ENCODE assay signal across 18 mouse cellular contexts in the genomic region with DNA sequence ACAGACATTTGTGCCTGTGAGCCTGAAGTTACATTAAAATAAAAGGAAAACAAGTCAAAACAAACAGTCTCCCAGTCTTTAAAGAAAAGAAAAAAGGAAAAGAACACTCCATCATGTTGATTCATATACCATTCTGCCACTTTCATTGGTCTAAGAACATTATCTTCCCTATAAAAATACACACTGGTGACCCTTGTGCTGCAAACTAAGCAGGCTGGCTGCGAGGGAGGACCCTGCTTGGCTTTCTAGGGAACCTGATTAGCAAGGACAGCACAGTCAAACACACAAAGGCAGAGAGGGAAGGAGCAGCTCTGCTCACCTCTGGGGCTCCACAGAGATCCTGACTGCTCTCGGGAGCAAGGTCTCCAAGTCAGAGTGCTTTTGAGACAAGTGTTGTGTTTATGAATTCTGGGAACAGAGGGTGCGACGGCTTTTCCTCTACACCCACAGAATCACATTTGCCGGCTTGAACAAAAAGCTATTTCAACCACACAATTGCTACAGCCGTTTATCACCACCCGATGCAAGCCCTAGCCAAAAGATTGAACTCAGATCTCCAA. TPM values are rescaled to one million over a fixed set of nuclear protein-coding genes. Genes with fewer than 3 reads are reported as not detected.
A peak's percentile ranks its signal among the peaks of the same experiment; 100 is the strongest.
DNase-seq lines count a peak whose midpoint lies in the region; ATAC-seq and TF ChIP-seq lines count a peak whose summit lies in the region.
"Had no signal": no experiment of that assay in that cellular context is flagged by ENCODE, and none has a peak within 500 bp of the region (broad histone marks: within the 10 kb centered on the region; RNA-seq: fewer than 3 reads in every experiment).

No protein-coding gene starts in this region.

- 26% methylated on average over 7 of the region's 7 CpGs for WGBS in heart, embryonic 15.5 days
- 9% methylated on average over 7 of the region's 7 CpGs for WGBS in lung, embryonic 14.5 days
- WGBS in embryonic facial prominence, embryonic 11.5 days, result 56% methylated on average over 7 of the region's 7 CpGs

- H3K4me3 ChIP-seq in heart, embryonic 15.5 days, result 0 out of 2 replicates have a peak overlapping the region, but pooled peaks have one; percentile 3
- H3K4me3 ChIP-seq in lung, embryonic 14.5 days (ENCODE audit: low read depth, low read length), result no peak overlapping the region
- no peak overlapping the region for H3K4me3 ChIP-seq in embryonic facial prominence, embryonic 11.5 days (ENCODE audit: low read depth, low read length)
- H3K4me3 ChIP-seq: embryonic facial prominence, embryonic 13.5 days; limb, embryonic 12.5 days; midbrain, embryonic 15.5 days had no signal

- H3K4me1 ChIP-seq in heart, embryonic 15.5 days (replicated peaks), result peaks cover 57% of the 10 kb centered on the region
- H3K4me1 ChIP-seq in lung, embryonic 14.5 days (ENCODE audit: insufficient read depth), result peaks cover 44% of the 10 kb centered on the region
- H3K4me1 ChIP-seq in embryonic facial prominence, embryonic 11.5 days (ENCODE audit: control insufficient read depth, insufficient read depth, low read length), result peaks cover 2% of the 10 kb centered on the region

- peak overlapping the region; percentile 86 for H3K27ac ChIP-seq in heart, embryonic 15.5 days
- H3K27ac ChIP-seq in lung, embryonic 14.5 days (ENCODE audit: low read depth), result peak overlapping the region; percentile 78
- peak overlapping the region; percentile 28; the same call in 1 of the 2 replicates for H3K27ac ChIP-seq in embryonic facial prominence, embryonic 11.5 days (replicated peaks; ENCODE audit: low read depth, low read length)
- H3K27ac ChIP-seq: embryonic facial prominence, embryonic 13.5 days; limb, embryonic 12.5 days; liver, embryonic 14.5 days; midbrain, embryonic 15.5 days had no signal

- DNase-seq in heart, postnatal 4 days, result no peak
- peak; percentile 42 for DNase-seq in lung, embryonic 14.5 days
- no peak for DNase-seq in lung, postnatal 25 days (ENCODE audit: low spot score)
- no peak for DNase-seq in embryonic facial prominence, embryonic 11.5 days (ENCODE audit: low spot score)
- DNase-seq in mesoderm, embryonic 11.5 days (ENCODE audit: low read depth, low spot score), result peak; percentile 40
- no peak for DNase-seq in retina, postnatal 1 day
- DNase-seq: adrenal gland, postnatal 36 days; cerebellum, adult 8-10 months; gastrocnemius, postnatal 10 days; kidney, postnatal 25 days; thymus, postnatal 25 days had no signal

- TF ChIP-seq CTCF in lung, embryonic 14.5 days (IDR thresholded peaks at IDR 0.05; ENCODE audit: low read depth), result no peak

- H3K9me3 ChIP-seq in heart, embryonic 15.5 days (replicated peaks), result no peaks in the 10 kb centered on the region
- H3K9me3 ChIP-seq in lung, embryonic 14.5 days (ENCODE audit: low read depth, low read length), result no peaks in the 10 kb centered on the region
- H3K9me3 ChIP-seq in embryonic facial prominence, embryonic 11.5 days (replicated peaks; ENCODE audit: control insufficient read depth, low read length), result no peaks in the 10 kb centered on the region
- H3K9me3 ChIP-seq: embryonic facial prominence, embryonic 13.5 days; limb, embryonic 12.5 days; midbrain, embryonic 15.5 days had no signal

- no peaks in the 10 kb centered on the region for H3K27me3 ChIP-seq in heart, embryonic 15.5 days
- no peaks in the 10 kb centered on the region for H3K27me3 ChIP-seq in lung, embryonic 14.5 days (ENCODE audit: insufficient read depth, low read length)
- H3K27me3 ChIP-seq in embryonic facial prominence, embryonic 11.5 days (ENCODE audit: control insufficient read depth, insufficient read depth, low read length), result no peaks in the 10 kb centered on the region
- H3K27me3 ChIP-seq: embryonic facial prominence, embryonic 13.5 days; midbrain, embryonic 15.5 days had no signal

- H3K9ac ChIP-seq in heart, embryonic 15.5 days, result no peak overlapping the region
- H3K9ac ChIP-seq in lung, embryonic 14.5 days, result no peak overlapping the region
- no peak overlapping the region for H3K9ac ChIP-seq in embryonic facial prominence, embryonic 11.5 days (replicated peaks; ENCODE audit: low read length)
- H3K9ac ChIP-seq: embryonic facial prominence, embryonic 13.5 days; limb, embryonic 12.5 days; liver, embryonic 14.5 days; midbrain, embryonic 15.5 days had no signal

- no peaks in the 10 kb centered on the region for H3K36me3 ChIP-seq in heart, embryonic 15.5 days
- no peaks in the 10 kb centered on the region for H3K36me3 ChIP-seq in lung, embryonic 14.5 days (ENCODE audit: insufficient read depth)
- no peaks in the 10 kb centered on the region for H3K36me3 ChIP-seq in embryonic facial prominence, embryonic 11.5 days (replicated peaks; ENCODE audit: control insufficient read depth, insufficient read depth, low read depth, low read length)
- H3K36me3 ChIP-seq: limb, embryonic 12.5 days; midbrain, embryonic 15.5 days had no signal

- peak overlapping the region; percentile 39 for H3K4me2 ChIP-seq in heart, embryonic 15.5 days
- peak overlapping the region; percentile 10; the same call in 1 of the 2 replicates for H3K4me2 ChIP-seq in lung, embryonic 14.5 days
- no peak overlapping the region for H3K4me2 ChIP-seq in embryonic facial prominence, embryonic 11.5 days (ENCODE audit: low read depth, low read length)
- H3K4me2 ChIP-seq: embryonic facial prominence, embryonic 13.5 days; limb, embryonic 12.5 days; midbrain, embryonic 15.5 days had no signal

- no peak for ATAC-seq in heart, embryonic 15.5 days (replicated peaks; ENCODE audit: insufficient number of reproducible peaks, insufficient read depth, low FRiP score, low read depth)
- no peak for ATAC-seq in lung, embryonic 14.5 days (ENCODE audit: insufficient read depth)
- ATAC-seq in embryonic facial prominence, embryonic 11.5 days (replicated peaks; ENCODE audit: insufficient number of reproducible peaks, low FRiP score, low TSS enrichment, low read depth), result no peak
- ATAC-seq: inflammation-experienced regulatory T-cells, adult 6 months; midbrain, embryonic 15.5 days had no signal

RNA-seq across cellular contexts. Expression of gene Pdzrn3, which starts 27.2 kb away (rescaled TPM):
- 12.8 and 13.1 TPM in 2 replicates for polyA plus RNA-seq in heart, embryonic 15.5 days (2015; fragmentation: Nextera tagmentation; extraction: Ambion mirVana)
- total RNA-seq in heart, postnatal 4 days (2021), result 10 to 100 TPM; 62.6 to 68.3 TPM
- polyA plus RNA-seq in lung, embryonic 14.5 days (2014; fragmentation: Nextera tagmentation; extraction: Ambion mirVana), result 14.2 and 14.8 TPM in 2 replicates
- 11.9 TPM in 2 replicates for polyA plus RNA-seq in embryonic facial prominence, embryonic 11.5 days (2014; fragmentation: Nextera tagmentation; extraction: Ambion mirVana)
- total RNA-seq: common myeloid progenitor, adult 5-6 weeks had no signal
- polyA plus RNA-seq: inflammation-experienced regulatory T-cells, adult 6 months had no signal

Comparison
In these comparisons a context has a peak if more than half of its experiments do, and no peak if none do; other contexts are left out.
1. DNase-seq: peak in lung, embryonic 14.5 days (single experiment) and mesoderm, embryonic 11.5 days (single experiment); none in heart, postnatal 4 days (single experiment), lung, postnatal 25 days (single experiment), embryonic facial prominence, embryonic 11.5 days (single experiment) and retina, postnatal 1 day (single experiment).
2. H3K27ac ChIP-seq: peak in every context shown above with its lines; median percentile 86 in heart, embryonic 15.5 days; 78 in lung, embryonic 14.5 days; 28 in embryonic facial prominence, embryonic 11.5 days.